Mouse (Mus musculus) ES-E14 (cell line): ENCODE data around the gene Spag4. TPM values are rescaled to one million over a fixed set of nuclear protein-coding genes. Genes with fewer than 3 reads are reported as not detected.
A peak's percentile ranks its signal among the peaks of the same experiment; 100 is the strongest.
"Not testable (repeated sequence)": the region's sequence is repeated elsewhere in the genome, so short reads cannot be mapped to it uniquely, and the experiment has no call there.

Experiments used
- DNase-seq: peaks from one replicate; pipeline ENCODE4 v3.0.0-alpha.2; 2013; ENCODE audit warnings: low read depth, low spot score
- H3K27ac ChIP-seq: 2 replicates; pipeline ENCODE4 v1.5.1; 2012; ENCODE audit warnings: low read depth, mild to moderate bottlenecking, low read length, moderate library complexity, mixed read lengths; ENCODE audit not compliant: poor library complexity, insufficient read depth, severe bottlenecking
- H3K36me3 ChIP-seq: 2 replicates; pipeline ENCODE4 v1.6.1; 2012; ENCODE audit warnings: mild to moderate bottlenecking, low read length, moderate library complexity, mixed read lengths; ENCODE audit not compliant: control insufficient read depth, poor library complexity, insufficient read depth, severe bottlenecking
- H3K4me1 ChIP-seq, 2 experiments: fragments of 150-350 bp in 1 of 2; sonication (generic) in 1 of 2; 2 replicates each; pipeline ENCODE4 v1.6.1; 2012; ENCODE audit warnings: low read length in 2 of 2, mild to moderate bottlenecking in 1 of 2, mixed read lengths in 1 of 2; ENCODE audit not compliant: control insufficient read depth in 2 of 2, insufficient read depth in 2 of 2, poor library complexity in 1 of 2
- H3K4me3 ChIP-seq, 2 experiments: fragments of 150-350 bp in 1 of 2; sonication (generic) in 1 of 2; 2 replicates each; pipeline ENCODE4 v1.5.1; 2012; ENCODE audit warnings: low read length in 2 of 2, low read depth in 1 of 2, mild to moderate bottlenecking in 1 of 2, mixed read lengths in 1 of 2; ENCODE audit not compliant: insufficient read depth in 1 of 2, poor library complexity in 1 of 2, severe bottlenecking in 1 of 2
- H3K9ac ChIP-seq: 2 replicates; pipeline ENCODE4 v1.6.1; 2012; ENCODE audit warnings: low read depth, mild to moderate bottlenecking, low read length, mixed read lengths; ENCODE audit not compliant: poor library complexity, insufficient read depth, severe bottlenecking
- H3K9me3 ChIP-seq: fragments of 150-350 bp; sonication (generic); 2 replicates; pipeline ENCODE4 v1.6.1; 2012; ENCODE audit warnings: low read depth, mild to moderate bottlenecking, low read length; ENCODE audit not compliant: control insufficient read depth, insufficient read depth
- CHD2 ChIP-seq: IDR thresholded peaks from 2 replicates; pipeline ENCODE4 v1.6.1; 2014; ENCODE audit warnings: mild to moderate bottlenecking, low read depth, low read length, inconsistent platforms
- HCFC1 ChIP-seq: IDR thresholded peaks from 2 replicates; pipeline ENCODE4 v1.6.1; 2012; ENCODE audit warnings: low read length, inconsistent platforms, borderline replicate concordance; ENCODE audit not compliant: insufficient read depth
- MAFK ChIP-seq: IDR thresholded peaks from 2 replicates; pipeline ENCODE4 v1.6.1; 2014; ENCODE audit warnings: mild to moderate bottlenecking, low read depth, low read length, inconsistent platforms; ENCODE audit not compliant: insufficient read depth
- ZC3H11A ChIP-seq: IDR thresholded peaks from 2 replicates; pipeline ENCODE4 v1.6.1; 2012; ENCODE audit warnings: low read depth, mild to moderate bottlenecking, inconsistent platforms, low read length, borderline replicate concordance
- ZNF384 ChIP-seq: IDR thresholded peaks from 2 replicates; pipeline ENCODE4 v1.6.1; 2012; ENCODE audit warnings: low read depth, low read length, inconsistent platforms
- in situ Hi-C, 2 experiments: fragments of 600-800 bp; cut with MboI; formaldehyde crosslinking; loops; one replicate each; pipeline ENCODE4 v1.15.1; 2025; ENCODE audit warnings: low sequenced_read_pairs in 2 of 2, inconsistent platforms in 1 of 2; ENCODE audit not compliant: unreplicated experiment in 2 of 2
- total RNA-seq: library from RNA; depleted of rRNA; stranded (reverse); fragments of 300-350 nt; gene quantifications from 2 replicates; pipeline ENCODE4 v1.2.3, GENCODE M21; 2012; rRNA removed

The Spag4 gene
- total RNA-seq, 1 experiment = 2.6 TPM

GRCm38 (mm10) chr2:156111358-156112079 is 46.5 kb downstream of the Spag4 start, which contains the start of the genes Cpne1 and Rbm12:
TSS of gene Cpne1 (minus strand) at chr2:156111965.
TSS of gene Rbm12 (minus strand) at chr2:156111978.
- TF ChIP-seq HCFC1 (peak; percentile 16; the same call in 1 of the 2 replicates), CHD2 (no peak)
- Histone ChIP-seq H3K9me3 (no peaks in the 10 kb centered on the region), H3K4me3 (peak within 1 kb of the TSS; percentile 70 to 93), H3K9ac (peak within 1 kb of the TSS; percentile 99), H3K27ac (peak within 1 kb of the TSS; percentile 93), H3K4me1 (peaks cover 0 to 8% of the 10 kb centered on the region in 2 experiments; a peak in 2 of 4 replicates), H3K36me3 (no peaks in the 10 kb centered on the region)
- DNase-seq = peak; percentile 83
- in situ Hi-C loops = no loop called here

- H3K9ac ChIP-seq = peak overlapping the region; percentile 57; the same call in 1 of the 2 replicates
- in situ Hi-C loops = not testable (repeated sequence)
Measured at GRCm38 (mm10) chr2:156112080-156112423, 47.1 kb downstream of the Spag4 start.

GRCm38 (mm10) chr2:156119566-156119965 is 54.6 kb downstream of the Spag4 start:
- H3K9me3 ChIP-seq = no peaks in the 10 kb centered on the region
- in situ Hi-C loops = no loop called here
- TF ChIP-seq CHD2 = no peak
- TF ChIP-seq ZNF384 = no peak
- TF ChIP-seq MAFK = no peak
- TF ChIP-seq ZC3H11A = no peak
- TF ChIP-seq HCFC1 = no peak
- peaks cover 4% of the 10 kb centered on the region; the same call in 1 of the 2 replicates for H3K36me3 ChIP-seq
- no peak for DNase-seq
- H3K9ac ChIP-seq = no peak overlapping the region
- H3K4me1 ChIP-seq = no peaks in the 10 kb centered on the region
- H3K4me3 ChIP-seq = no peak overlapping the region
- H3K27ac ChIP-seq = no peak overlapping the region

More at GRCm38 (mm10) chr2:156112080-156112423, 47.1 kb downstream of the Spag4 start:
- H3K9me3 ChIP-seq, DNase-seq, H3K36me3 ChIP-seq, H3K4me1 ChIP-seq, H3K27ac ChIP-seq: not testable (repeated sequence)
- peak overlapping the region; percentile 28 to 70; a peak in 2 of 4 replicates for H3K4me3 ChIP-seq
- TF ChIP-seq ZNF384 = peak; percentile 41; the same call in 1 of the 2 replicates

Other genes starting within 250 kb of the Spag4 start
- gene BC029722, start 245.7 kb upstream of the Spag4 start, total RNA-seq = 4.1 and 7.0 TPM in 2 replicates
- gene Eif6, start 238.2 kb upstream of the Spag4 start, total RNA-seq = 199 and 204 TPM in 2 replicates
- gene Fam83c, start 230.3 kb upstream of the Spag4 start, total RNA-seq = 0.13 and 0.21 TPM in 2 replicates
- gene Uqcc1, start 134.9 kb upstream of the Spag4 start, total RNA-seq = 61.7 and 81.6 TPM in 2 replicates
- gene Gm15557, start 124.4 kb upstream of the Spag4 start, total RNA-seq = not detected in 2 replicates
- gene Gdf5, start 119.8 kb upstream of the Spag4 start, total RNA-seq = 0.09 and 0.11 TPM in 2 replicates
- 22.2 and 24.2 TPM in 2 replicates for gene Cep250, start 108.7 kb upstream of the Spag4 start, total RNA-seq
- gene 6430550D23Rik, start 57.2 kb upstream of the Spag4 start, total RNA-seq = 0.98 and 1.5 TPM in 2 replicates
- 134 and 213 TPM in 2 replicates for gene Ergic3, start 57.1 kb upstream of the Spag4 start, total RNA-seq
- gene Fer1l4, start 12.2 kb upstream of the Spag4 start, total RNA-seq = 0.22 and 0.26 TPM in 2 replicates
- gene Cpne1, start 46.8 kb downstream of the Spag4 start, total RNA-seq = 42.8 and 66.1 TPM in 2 replicates
- 21.8 and 22.1 TPM in 2 replicates for gene Rbm12, start 46.8 kb downstream of the Spag4 start, total RNA-seq
- gene Gm28036, start 61.9 kb downstream of the Spag4 start, total RNA-seq = 19.5 and 23.0 TPM in 2 replicates
- gene Romo1, start 78.9 kb downstream of the Spag4 start, total RNA-seq = 211 and 216 TPM in 2 replicates
- 40.2 and 41.6 TPM in 2 replicates for gene Nfs1, start 79.0 kb downstream of the Spag4 start, total RNA-seq
- gene Rbm39, start 115.1 kb downstream of the Spag4 start, total RNA-seq = 399 and 411 TPM in 2 replicates
- 44.1 and 51.9 TPM in 2 replicates for gene Phf20, start 131.3 kb downstream of the Spag4 start, total RNA-seq
- gene Cnbd2, start 247.1 kb downstream of the Spag4 start, total RNA-seq = 1.6 and 2.9 TPM in 2 replicates
- gene Scand1, start 247.5 kb downstream of the Spag4 start, total RNA-seq = 26.0 and 27.9 TPM in 2 replicates